Mouse (Mus musculus): ENCODE results near the gene Cdon. TPM values are rescaled to one million over a fixed set of nuclear protein-coding genes. Genes with fewer than 3 reads are reported as not detected.

Cdon gene
- total and polyA plus RNA-seq, 3 experiments = 0.01 to 0.93 TPM; not detected in 1

- DNase-seq (ENCODE audit: low spot score) (no peak), ATAC-seq (ENCODE audit: extremely low read depth, insufficient number of reproducible peaks, low FRiP score, poor library complexity, severe bottlenecking) (no peak)
- TF ChIP-seq GATA2 (IDR thresholded peaks at IDR 0.05; ENCODE audit: borderline replicate concordance, low read depth, low read length) = no peak
- no peak for TF ChIP-seq POLR2AphosphoS5 (IDR thresholded peaks at IDR 0.05; ENCODE audit: insufficient replicate concordance, low read depth, low read length)
- no peak for TF ChIP-seq GATA1 (IDR thresholded peaks at IDR 0.05; ENCODE audit: borderline replicate concordance, low read length)
- TF ChIP-seq TAL1 (conservative IDR thresholded peaks at IDR 0.05; ENCODE audit: low read depth, low read length) = no peak
- TF ChIP-seq CTCF (IDR thresholded peaks at IDR 0.05; ENCODE audit: low read depth, low read length) = no peak
- Histone ChIP-seq H3K4me3 (ENCODE audit: low read depth, low read length) (no peak overlapping the region), H3K27me3 (ENCODE audit: insufficient read depth, low read length) (peaks cover 3% of the 10 kb centered on the region; the same call in 1 of the 2 replicates), H3K9me3 (replicated peaks) (no peaks in the 10 kb centered on the region), H3K36me3 (replicated peaks) (no peaks in the 10 kb centered on the region), H3K4me1 (ENCODE audit: insufficient read depth, low read depth, low read length) (no peaks in the 10 kb centered on the region)
Observed at GRCm38 (mm10) chr9:35434340-35434739, 13.4 kb downstream of the Cdon start.

- ATAC-seq (ENCODE audit: extremely low read depth, insufficient number of reproducible peaks, low FRiP score, poor library complexity, severe bottlenecking) = no peak
- H3K4me3 ChIP-seq (ENCODE audit: low read depth, low read length) = no peak overlapping the region
Observed at GRCm38 (mm10) chr9:35435565-35435964, 14.6 kb downstream of the Cdon start.

GRCm38 (mm10) chr9:35438286-35439061, 17.5 kb downstream of the Cdon start:
- Histone ChIP-seq H3K4me1 (ENCODE audit: insufficient read depth, low read depth, low read length) (no peaks in the 10 kb centered on the region), H3K9me3 (replicated peaks) (no peaks in the 10 kb centered on the region), H3K36me3 (replicated peaks) (no peaks in the 10 kb centered on the region), H3K27me3 (ENCODE audit: insufficient read depth, low read length) (no peaks in the 10 kb centered on the region), H3K4me3 (ENCODE audit: low read depth, low read length) (no peak overlapping the region)
- ATAC-seq (ENCODE audit: extremely low read depth, insufficient number of reproducible peaks, low FRiP score, poor library complexity, severe bottlenecking) = no peak
- no peak for DNase-seq (ENCODE audit: low spot score)
- TF ChIP-seq TAL1 (conservative IDR thresholded peaks at IDR 0.05; ENCODE audit: low read depth, low read length) = no peak
- no peak for TF ChIP-seq GATA2 (IDR thresholded peaks at IDR 0.05; ENCODE audit: borderline replicate concordance, low read depth, low read length)
- TF ChIP-seq GATA1 (IDR thresholded peaks at IDR 0.05; ENCODE audit: borderline replicate concordance, low read length) = no peak
- TF ChIP-seq CTCF (IDR thresholded peaks at IDR 0.05; ENCODE audit: low read depth, low read length) = no peak
- TF ChIP-seq POLR2AphosphoS5 (IDR thresholded peaks at IDR 0.05; ENCODE audit: insufficient replicate concordance, low read depth, low read length) = no peak

More at GRCm38 (mm10) chr9:35435565-35435964, 14.6 kb downstream of the Cdon start:
- no peak for DNase-seq (ENCODE audit: low spot score)
- Histone ChIP-seq H3K27me3 (ENCODE audit: insufficient read depth, low read length) (peaks cover 2% of the 10 kb centered on the region; the same call in 1 of the 2 replicates), H3K36me3 (replicated peaks) (no peaks in the 10 kb centered on the region), H3K9me3 (replicated peaks) (no peaks in the 10 kb centered on the region), H3K4me1 (ENCODE audit: insufficient read depth, low read depth, low read length) (no peaks in the 10 kb centered on the region)
- TF ChIP-seq TAL1 (conservative IDR thresholded peaks at IDR 0.05; ENCODE audit: low read depth, low read length) = no peak
- TF ChIP-seq GATA1 (IDR thresholded peaks at IDR 0.05; ENCODE audit: borderline replicate concordance, low read length) = no peak

DNA sequence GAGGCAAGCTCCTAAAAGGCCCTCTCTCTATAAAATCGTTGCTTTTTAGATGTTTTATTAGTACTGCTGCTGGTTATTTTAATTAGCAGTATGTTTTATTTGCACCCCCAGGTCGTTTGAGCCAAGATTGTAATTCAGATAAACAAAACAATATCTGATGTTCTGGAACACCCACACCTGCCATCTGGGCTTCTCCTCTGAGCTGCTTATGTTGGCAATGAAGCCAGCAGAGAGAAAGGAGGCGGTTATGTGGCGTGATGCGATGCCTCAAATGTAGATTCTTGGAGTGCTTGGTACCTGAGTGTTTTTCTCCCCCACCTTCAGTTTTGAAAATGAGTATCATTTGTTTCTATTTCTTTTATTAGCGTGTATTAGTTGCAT, 18.1 kb downstream of the Cdon start:
- TF ChIP-seq TAL1 (conservative IDR thresholded peaks at IDR 0.05; ENCODE audit: low read depth, low read length) (no peak), GATA1 (IDR thresholded peaks at IDR 0.05; ENCODE audit: borderline replicate concordance, low read length) (no peak), GATA2 (IDR thresholded peaks at IDR 0.05; ENCODE audit: borderline replicate concordance, low read depth, low read length) (no peak), CTCF (IDR thresholded peaks at IDR 0.05; ENCODE audit: low read depth, low read length) (no peak), POLR2AphosphoS5 (IDR thresholded peaks at IDR 0.05; ENCODE audit: insufficient replicate concordance, low read depth, low read length) (no peak)
- H3K4me1 ChIP-seq (ENCODE audit: insufficient read depth, low read depth, low read length) = no peaks in the 10 kb centered on the region
- ATAC-seq (ENCODE audit: extremely low read depth, insufficient number of reproducible peaks, low FRiP score, poor library complexity, severe bottlenecking) (no peak), DNase-seq (ENCODE audit: low spot score) (no peak)
- no peaks in the 10 kb centered on the region for H3K9me3 ChIP-seq (replicated peaks)
- H3K36me3 ChIP-seq (replicated peaks) = no peaks in the 10 kb centered on the region
- H3K4me3 ChIP-seq (ENCODE audit: low read depth, low read length) = no peak overlapping the region
- no peaks in the 10 kb centered on the region for H3K27me3 ChIP-seq (ENCODE audit: insufficient read depth, low read length)

DNA sequence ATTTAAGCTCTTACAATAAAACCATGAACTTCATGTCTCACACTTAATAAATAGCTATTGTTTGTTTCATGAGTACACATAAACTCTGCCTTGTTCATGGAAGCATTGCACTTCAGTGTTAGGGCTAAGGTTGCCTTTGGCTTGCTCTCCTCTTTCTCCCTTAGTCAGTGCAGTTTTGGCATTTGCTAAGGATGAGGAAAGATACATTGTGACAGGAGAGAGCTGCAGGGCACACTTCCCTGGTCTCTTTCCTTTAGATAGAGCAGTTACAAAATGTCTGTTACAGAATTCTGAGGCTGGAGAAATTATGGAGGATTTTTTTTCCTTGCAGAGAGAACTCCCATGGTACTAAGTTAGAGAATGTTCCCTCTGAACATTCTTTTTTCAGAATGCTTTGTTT, 18.8 kb downstream of the Cdon start:
- Histone ChIP-seq H3K9me3 (replicated peaks) (no peaks in the 10 kb centered on the region), H3K4me3 (ENCODE audit: low read depth, low read length) (no peak overlapping the region), H3K36me3 (replicated peaks) (no peaks in the 10 kb centered on the region), H3K27me3 (ENCODE audit: insufficient read depth, low read length) (no peaks in the 10 kb centered on the region), H3K4me1 (ENCODE audit: insufficient read depth, low read depth, low read length) (no peaks in the 10 kb centered on the region)
- DNase-seq (ENCODE audit: low spot score) (no peak), ATAC-seq (ENCODE audit: extremely low read depth, insufficient number of reproducible peaks, low FRiP score, poor library complexity, severe bottlenecking) (no peak)
- TF ChIP-seq GATA2 (IDR thresholded peaks at IDR 0.05; ENCODE audit: borderline replicate concordance, low read depth, low read length) (no peak), POLR2AphosphoS5 (IDR thresholded peaks at IDR 0.05; ENCODE audit: insufficient replicate concordance, low read depth, low read length) (no peak), GATA1 (IDR thresholded peaks at IDR 0.05; ENCODE audit: borderline replicate concordance, low read length) (no peak), CTCF (IDR thresholded peaks at IDR 0.05; ENCODE audit: low read depth, low read length) (no peak), TAL1 (conservative IDR thresholded peaks at IDR 0.05; ENCODE audit: low read depth, low read length) (no peak)

DNA sequence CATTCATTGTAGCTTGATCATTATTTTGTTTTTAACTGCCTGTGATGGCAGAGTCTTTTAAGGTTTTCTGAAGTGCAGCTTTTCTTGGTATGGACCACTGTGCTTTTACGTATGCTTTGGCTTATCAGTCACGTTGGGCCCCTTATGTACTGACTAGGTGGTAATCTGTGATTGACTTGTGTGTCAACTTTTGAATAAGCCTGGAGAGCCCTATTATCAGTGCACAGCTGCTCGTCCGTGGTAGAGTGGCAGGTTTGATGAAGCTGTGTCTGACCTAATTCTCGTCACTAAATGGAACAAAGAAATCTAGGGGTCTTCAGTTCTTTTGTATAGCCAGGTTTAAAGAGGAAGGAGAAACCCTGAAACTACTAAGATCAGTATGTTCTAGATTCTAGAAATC, 21.5 kb downstream of the Cdon start:
- TF ChIP-seq GATA2 (IDR thresholded peaks at IDR 0.05; ENCODE audit: borderline replicate concordance, low read depth, low read length) (no peak), POLR2AphosphoS5 (IDR thresholded peaks at IDR 0.05; ENCODE audit: insufficient replicate concordance, low read depth, low read length) (no peak), GATA1 (IDR thresholded peaks at IDR 0.05; ENCODE audit: borderline replicate concordance, low read length) (no peak), CTCF (IDR thresholded peaks at IDR 0.05; ENCODE audit: low read depth, low read length) (no peak), TAL1 (conservative IDR thresholded peaks at IDR 0.05; ENCODE audit: low read depth, low read length) (no peak)
- no peaks in the 10 kb centered on the region for H3K4me1 ChIP-seq (ENCODE audit: insufficient read depth, low read depth, low read length)
- H3K27me3 ChIP-seq (ENCODE audit: insufficient read depth, low read length) = no peaks in the 10 kb centered on the region
- H3K4me3 ChIP-seq (ENCODE audit: low read depth, low read length) = no peak overlapping the region
- DNase-seq (ENCODE audit: low spot score) (no peak), ATAC-seq (ENCODE audit: extremely low read depth, insufficient number of reproducible peaks, low FRiP score, poor library complexity, severe bottlenecking) (no peak)
- no peaks in the 10 kb centered on the region for H3K36me3 ChIP-seq (replicated peaks)
- no peaks in the 10 kb centered on the region for H3K9me3 ChIP-seq (replicated peaks)

Data from G1E (cell line).